Mouse (Mus musculus): ENCODE data around the gene Cyp2a22.
"Not testable (repeated sequence)": the region's sequence is repeated elsewhere in the genome, so short reads cannot be mapped to it uniquely, and the experiment has no call there.

Cyp2a22 gene

DNA sequence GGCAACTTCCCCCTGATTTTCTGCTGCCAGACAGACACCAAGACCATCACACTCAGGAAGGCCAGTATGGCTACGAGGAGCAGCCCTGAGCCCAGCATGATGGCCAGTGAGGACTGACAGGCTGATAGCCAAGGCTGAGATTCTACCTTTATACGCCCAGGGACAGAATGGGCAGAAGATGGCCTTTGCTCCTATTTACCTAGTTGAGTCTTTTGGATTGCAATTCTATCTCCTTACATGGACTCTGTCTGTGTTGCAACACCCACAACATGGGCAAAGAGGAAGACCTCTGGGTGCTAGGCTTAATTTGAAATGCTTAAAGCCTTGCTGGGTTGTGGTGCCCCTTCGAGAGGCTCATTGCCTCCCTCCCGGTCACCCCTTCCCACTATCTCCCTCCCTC is at the start of gene Cyp2a22:
Gene Cyp2a22 (minus strand): TSS at position 123 of the 400 bp plus-strand sequence.
- no peak for DNase-seq (ENCODE audit: low spot score)

DNA sequence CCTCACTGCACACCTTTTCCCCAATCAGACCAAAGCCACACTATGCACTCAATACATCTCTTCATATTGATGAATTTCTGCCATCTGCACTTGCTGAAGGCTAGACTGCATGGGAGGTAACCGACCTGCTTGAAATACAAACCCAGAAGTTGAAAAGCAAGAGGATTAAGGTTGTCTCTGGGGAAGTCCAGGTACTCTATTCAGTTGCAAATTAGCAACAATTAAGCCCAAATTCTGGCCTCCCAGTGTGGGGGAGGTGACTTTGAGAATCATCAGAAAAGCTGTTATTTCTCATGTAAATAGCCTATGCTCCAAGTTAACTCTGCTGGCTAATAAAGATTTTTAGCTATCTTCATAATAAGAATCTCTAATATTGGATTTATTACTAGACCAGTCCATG is 44.0 kb upstream of the Cyp2a22 start:
- DNase-seq (ENCODE audit: low spot score) = not testable (repeated sequence)

DNA sequence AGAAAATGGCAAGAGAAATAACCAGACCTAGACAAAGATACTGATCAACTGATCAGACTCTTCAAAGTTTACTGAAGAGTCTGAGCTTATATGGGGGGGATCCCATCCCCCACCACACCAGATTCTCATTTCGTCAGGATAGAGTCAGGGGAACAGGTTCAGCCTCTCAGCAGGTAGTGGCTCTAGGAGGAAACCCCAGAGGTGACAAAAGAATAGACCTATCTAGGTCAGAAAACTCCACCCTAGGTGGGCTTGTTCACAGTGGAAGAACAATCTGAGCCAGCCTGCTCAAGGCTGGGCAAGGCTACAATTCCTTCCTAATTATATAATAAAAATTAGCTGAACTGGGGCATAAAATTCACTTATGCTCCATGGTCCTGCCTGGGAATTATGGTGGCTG is 43.4 kb upstream of the Cyp2a22 start:
- DNase-seq (ENCODE audit: low spot score) = no peak

DNA sequence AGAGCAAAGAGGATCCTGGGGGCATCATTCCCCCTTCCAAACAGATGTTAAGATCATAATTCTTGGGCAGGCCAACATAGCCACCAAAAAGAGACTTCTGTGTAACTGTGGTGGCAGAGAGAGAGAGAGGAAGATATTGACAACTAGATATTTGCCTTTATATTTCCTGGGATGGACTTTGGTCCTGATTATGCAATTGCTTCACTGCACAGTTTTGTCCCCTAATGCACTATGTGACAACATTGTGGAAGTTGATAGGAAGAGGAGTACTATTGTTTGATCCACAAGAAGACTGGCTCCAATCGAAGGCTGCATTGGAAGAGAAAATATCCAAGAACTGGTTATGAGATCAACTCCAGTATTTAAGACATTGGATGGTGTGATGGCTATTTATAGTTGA is 42.8 kb upstream of the Cyp2a22 start:
- DNase-seq (ENCODE audit: low spot score) = not testable (repeated sequence)

DNA sequence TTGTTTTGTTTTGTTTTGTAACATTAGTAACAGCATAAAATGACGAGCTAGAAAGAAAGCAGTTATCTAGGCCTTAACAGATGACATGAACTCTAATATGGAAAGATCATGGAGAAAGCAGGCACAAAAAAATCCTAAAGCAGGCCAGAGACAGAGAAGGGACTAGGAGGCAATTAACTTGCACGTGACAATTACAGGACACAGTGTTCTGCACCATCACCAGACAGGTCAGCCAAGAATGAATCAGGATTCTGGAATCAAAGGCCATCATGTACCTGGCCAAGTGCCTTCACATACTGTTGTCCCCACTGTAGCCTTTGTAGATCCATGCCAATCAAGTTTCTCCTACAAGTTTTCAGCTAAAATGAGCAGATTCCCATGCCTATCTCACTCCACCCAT is 42.3 kb upstream of the Cyp2a22 start:
- DNase-seq (ENCODE audit: low spot score) = not testable (repeated sequence)

DNA sequence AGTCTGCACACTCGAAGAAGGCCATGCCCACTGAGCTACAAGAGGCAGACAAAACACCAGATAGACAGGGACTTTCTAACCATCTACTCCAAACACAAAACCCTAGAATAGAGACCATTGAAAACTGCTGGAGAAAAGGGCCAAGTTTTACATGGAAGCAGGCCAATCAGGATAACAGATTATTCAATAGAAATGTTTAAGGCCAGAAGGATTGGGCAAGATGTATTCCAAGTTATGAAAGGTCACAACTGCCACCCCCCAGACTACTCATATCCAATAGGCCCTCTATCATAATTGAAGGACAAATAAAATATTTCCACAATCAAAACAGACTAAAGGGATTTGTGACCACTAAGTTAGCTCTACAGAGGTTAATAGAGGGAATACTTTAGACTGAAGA is 23.2 kb upstream of the Cyp2a22 start:
- DNase-seq (ENCODE audit: low spot score) = not testable (repeated sequence)

DNA sequence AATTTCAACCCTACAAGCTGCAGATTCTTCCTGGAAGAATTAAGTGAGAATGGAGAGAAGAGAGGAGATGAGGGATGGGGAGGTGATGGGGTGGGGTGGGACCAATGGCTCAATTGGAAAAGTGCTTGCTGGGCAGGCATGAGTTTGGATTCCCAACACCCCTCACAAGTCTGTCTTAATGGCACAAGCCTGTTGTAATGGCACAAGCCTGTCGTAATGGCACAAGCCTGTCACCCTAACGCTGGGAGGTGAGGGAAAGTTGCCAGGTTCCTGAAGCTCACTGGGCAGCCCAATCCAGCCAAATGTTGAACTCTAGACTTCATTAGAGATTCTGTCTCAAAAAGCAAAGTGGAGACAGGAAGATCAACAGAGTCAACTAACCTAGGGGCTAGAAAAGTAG is 14.1 kb upstream of the Cyp2a22 start:
- DNase-seq (ENCODE audit: low spot score) = not testable (repeated sequence)

DNA sequence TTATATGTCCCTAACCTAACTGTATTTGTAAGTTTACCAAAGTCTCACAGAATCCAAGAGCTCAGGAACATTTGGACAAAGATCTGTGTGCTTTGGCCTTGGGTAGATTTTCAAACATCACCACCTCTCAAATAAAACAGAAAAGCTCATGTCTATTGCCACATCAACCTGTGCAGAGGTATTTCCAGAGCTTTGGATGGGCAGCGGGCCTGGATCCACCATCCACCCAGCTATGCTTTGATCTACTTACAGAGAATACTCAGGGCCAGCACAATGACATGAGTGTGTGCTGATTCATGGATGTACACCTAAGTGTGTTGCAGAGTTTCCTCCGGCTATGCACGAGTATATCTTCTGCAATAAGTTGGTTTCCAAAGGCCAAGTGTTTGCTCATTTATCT is 13.5 kb upstream of the Cyp2a22 start:
- DNase-seq (ENCODE audit: low spot score) = not testable (repeated sequence)

DNA sequence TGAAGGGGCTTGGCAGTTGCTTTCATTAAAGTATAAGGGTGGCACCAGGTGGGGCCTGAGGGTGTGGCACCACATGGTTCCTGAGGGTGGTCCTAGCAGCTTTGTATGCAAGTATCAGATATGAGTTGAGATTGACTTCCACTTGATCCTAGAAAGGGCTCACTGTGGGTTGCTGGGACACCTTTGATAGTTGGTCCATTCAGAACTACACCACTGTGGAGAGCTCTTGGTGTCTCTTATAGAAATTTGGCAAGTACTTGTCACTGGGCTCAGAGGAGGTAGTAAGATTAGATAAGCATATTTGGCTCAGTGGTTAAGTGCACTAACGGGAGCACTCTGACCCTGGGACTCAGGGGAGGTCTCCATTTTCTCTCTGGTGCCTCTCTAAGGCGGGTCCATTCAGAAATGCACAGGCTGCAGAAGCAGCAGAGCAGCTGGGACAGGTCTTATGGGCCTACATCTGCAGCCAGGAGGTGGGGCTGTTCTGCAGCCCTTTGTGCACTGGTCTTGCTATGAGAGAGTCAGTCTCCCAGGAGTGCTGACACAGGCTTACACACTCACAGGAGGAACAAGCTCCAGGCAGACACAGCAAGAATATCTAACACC is 2.2 kb upstream of the Cyp2a22 start:
- DNase-seq (ENCODE audit: low spot score) = not testable (repeated sequence)

DNA sequence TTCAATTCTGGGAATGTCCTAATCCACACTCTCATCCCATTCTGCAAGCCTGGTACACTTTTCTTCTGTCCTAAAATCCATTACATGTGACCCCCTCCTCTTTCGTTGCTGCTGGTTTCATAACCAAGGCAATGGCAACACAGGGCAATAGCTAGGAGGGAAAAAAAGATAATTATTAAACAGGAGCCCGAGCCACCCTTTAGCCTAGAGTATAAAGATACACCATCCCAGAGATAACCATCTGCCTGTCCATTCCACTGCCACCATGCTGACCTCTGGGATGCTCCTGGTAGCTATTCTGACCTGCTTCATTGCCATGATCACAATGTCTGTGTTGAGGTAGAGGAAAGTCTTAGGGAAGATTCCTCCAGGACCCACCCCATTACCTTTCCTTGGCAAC is 22.1 kb downstream of the Cyp2a22 start:
- DNase-seq (ENCODE audit: low spot score) = not testable (repeated sequence)
